Mouse (Mus musculus) B cell, adult 2 months (primary cell): ENCODE results near the gene Acap2.

Source experiments
- DNase-seq, 2 experiments: peaks; one replicate each; pipeline ENCODE4 v3.0.0; 2022

Acap2 gene

DNA sequence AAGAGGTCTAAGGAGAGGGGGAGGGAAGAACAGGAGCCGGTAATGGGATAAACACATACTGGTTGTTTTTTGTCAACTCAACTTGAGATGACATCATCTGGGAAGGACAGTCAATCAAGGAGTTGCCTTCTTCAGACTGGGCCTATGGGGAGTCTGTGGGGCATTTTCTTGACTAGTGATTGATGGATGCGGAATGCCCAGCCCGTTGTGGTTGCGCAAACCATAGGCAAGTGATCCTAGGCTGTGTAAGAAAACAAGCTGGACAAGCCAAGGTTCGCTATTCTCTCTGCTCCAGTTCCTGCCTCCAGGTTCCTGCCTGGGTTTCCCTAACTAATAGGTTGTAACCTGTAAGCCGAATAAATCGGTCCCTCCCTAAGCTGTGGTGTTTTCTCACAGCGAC, 4.1 kb upstream of the Acap2 start:
- no peak for DNase-seq

DNA sequence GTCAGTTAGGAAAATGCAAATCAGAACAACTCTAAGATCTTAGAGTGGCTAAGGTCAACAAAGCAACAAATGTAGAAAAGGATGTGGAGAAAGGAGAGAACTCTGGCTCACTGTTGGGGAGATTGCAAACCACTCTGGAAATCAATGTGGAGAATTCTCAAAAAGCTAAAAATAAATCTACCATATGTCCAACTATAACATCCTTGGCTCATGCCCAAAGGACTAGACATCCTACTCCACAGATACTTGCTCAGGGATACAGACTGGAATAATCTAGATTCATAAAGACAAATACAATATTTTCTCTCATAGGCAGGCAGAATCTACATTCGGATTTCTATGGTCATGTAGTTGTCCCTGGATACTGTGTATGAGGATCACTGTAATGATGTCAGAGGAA, 3.2 kb upstream of the Acap2 start:
- DNase-seq = no peak

GRCm38 (mm10) chr16:31201704-31202103, 659 bp upstream of the Acap2 start:
- DNase-seq = no peak

- DNase-seq = peak; percentile 56 to 57
Observed at GRCm38 (mm10) chr16:31199926-31200789, 887 bp downstream of the Acap2 start.

DNA sequence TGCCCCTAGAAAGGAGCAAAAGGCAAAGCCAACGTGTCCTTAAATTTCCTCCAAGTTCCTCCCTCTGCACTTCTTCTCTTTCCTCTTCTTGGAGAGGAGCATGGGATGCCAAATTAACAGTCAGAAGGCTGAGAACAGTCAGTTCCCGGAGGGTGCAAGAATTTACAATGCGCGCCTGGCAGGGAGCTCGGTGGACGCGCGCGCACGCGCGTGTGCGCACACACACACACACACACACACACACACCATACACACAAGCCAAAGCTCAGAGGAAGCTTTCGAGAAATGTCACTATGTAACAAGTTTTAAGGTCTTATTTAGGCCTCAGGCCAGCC, 1.5 kb downstream of the Acap2 start:
- DNase-seq = no peak

GRCm38 (mm10) chr16:31196971-31197370, 4.1 kb downstream of the Acap2 start:
- no peak for DNase-seq

DNA sequence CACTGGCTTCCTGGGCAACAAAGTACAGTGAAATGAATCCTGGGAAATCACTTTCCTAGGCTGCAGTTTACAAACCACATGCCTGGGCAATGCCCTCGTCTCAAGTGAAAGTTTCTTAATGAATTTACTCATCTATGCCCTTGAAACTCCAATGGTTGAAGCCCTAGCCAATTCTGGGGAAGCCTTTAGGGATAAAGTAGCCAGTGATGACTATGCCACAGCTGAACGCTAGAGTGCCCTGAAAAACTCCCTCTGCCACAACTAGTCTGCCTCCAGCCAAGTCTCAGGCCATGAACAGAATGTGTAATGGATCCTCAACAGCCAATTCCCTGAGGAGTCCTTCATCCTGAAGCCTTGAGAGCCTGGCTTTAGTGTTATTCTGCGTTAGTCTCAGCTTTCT, 8.5 kb downstream of the Acap2 start:
- DNase-seq = no peak

GRCm38 (mm10) chr16:31191818-31192217, 9.2 kb downstream of the Acap2 start:
- DNase-seq = peak; percentile 51 to 58

GRCm38 (mm10) chr16:31190426-31190825, 10.6 kb downstream of the Acap2 start:
- DNase-seq = no peak

- no peak for DNase-seq
Observed at GRCm38 (mm10) chr16:31189291-31189690, 11.8 kb downstream of the Acap2 start.

DNA sequence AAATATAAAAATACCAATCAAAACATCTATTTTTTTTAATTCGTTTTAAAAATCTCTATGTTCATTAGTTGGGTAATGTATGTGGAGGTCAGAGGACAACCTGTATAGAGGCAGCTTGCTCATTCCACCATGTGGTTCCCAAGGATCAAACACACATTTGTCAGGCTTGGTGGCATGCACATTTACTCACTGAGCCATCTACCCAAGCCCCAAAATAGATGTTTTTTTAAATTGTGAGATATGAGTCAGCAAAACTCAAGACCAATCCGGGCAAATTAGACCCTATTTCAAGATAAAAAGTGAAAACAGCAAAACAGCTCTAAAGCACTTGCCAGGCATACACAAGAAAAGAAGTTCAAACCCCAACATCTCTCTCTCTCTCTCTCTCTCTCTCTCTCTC, 12.2 kb downstream of the Acap2 start:
- no peak for DNase-seq

- no peak for DNase-seq
Observed at GRCm38 (mm10) chr16:31188270-31188669, 12.8 kb downstream of the Acap2 start.

- DNase-seq = no peak
Observed at GRCm38 (mm10) chr16:31187192-31187591, 13.9 kb downstream of the Acap2 start.

- DNase-seq = no peak
Observed at GRCm38 (mm10) chr16:31185757-31186156, 15.3 kb downstream of the Acap2 start.

GRCm38 (mm10) chr16:31184727-31185126, 16.3 kb downstream of the Acap2 start:
- DNase-seq = no peak

DNA sequence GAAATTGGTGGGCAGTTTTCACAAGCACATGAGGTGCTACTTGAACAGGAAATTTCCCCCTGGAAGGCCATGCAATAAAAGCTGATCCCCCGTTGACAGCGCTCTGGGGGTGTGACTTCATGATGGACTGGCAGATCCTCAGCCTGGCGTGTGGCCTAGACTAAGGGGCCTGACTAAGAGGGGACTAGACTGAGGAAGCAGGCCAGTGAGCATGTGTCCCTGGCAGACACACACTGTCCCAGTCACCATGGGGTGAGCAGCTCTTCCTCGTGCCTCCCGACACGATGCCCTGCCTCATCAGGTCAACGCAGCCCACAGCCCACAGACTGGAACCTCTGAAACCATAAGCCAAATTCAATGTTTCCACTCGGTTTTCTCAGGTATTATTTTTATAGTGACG, 18.5 kb downstream of the Acap2 start:
- DNase-seq = no peak

- DNase-seq = no peak
Observed at GRCm38 (mm10) chr16:31180843-31181242, 20.2 kb downstream of the Acap2 start.

- no peak for DNase-seq
Observed at GRCm38 (mm10) chr16:31179384-31179783, 21.7 kb downstream of the Acap2 start.

DNA sequence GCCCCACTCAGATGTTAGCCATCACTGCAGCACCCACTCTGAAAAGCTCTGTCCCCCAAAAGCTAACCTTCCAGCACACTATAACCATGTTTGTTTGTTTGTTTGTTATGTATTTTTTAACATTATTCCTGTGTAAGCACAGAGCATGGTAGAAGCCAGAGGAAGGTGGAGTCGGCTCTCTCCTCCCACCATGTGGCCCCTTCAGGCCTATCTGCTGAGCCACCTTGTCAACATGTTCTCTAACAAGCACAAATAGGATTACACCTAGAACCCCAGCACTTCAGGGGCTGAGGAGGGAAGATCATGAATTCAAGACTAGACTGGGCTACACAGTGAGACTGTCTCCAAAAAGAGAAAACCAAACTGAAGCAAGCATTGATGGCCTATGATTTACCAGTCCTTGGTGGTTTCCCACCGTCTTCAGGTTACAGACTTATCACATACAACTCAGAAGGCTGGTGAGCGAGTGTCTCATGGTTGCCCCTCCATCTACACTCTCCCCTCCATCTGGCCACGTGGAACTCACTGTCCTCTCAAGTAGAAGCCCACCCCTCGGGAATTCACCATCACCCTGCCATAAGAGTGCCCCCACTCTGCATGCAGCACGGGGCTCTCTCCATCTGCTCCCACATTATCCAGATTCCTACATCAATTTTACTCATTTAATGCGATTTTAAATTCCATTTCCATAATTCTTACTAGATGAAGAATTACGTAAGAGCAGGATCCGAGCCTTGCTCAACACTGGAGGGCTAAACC, 26.0 kb downstream of the Acap2 start:
- DNase-seq = no peak

DNA sequence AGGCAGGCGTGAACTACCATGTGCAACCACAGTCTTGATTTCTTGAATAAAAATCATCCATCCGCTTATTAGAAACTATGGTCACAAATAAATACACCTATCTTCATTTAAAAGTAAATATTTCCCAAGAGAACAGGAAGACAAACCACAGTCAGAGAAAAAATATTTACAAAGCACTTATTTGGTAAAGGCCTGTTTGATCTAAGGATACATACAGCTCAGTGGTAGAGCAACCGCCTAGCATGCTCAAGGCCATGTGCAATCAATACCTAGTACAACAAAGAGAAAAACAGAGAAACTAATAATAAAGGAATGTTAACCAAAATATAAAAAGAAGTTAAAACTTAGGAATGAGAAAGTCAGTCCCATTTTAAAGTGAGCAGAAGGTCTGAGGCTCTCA, 28.8 kb downstream of the Acap2 start:
- DNase-seq = no peak

DNA sequence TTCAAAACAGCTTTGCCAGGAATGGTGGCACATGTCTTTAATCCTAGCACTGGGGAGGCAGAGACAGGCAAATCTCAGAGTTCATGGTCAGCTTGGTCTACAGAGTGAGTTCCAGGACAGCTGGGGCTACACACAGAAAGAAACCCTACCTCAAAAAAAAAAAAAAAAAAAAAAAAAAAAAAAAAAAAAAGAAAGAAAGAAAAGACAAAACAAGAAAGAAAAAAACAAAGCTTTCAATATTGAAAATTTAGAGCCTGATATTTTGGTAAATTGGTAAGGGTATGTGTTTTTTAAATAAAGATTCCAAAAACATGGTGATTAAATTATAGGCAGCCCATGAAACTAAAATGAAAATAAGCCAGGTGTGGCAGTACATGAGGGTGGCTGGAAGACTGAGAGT, 29.6 kb downstream of the Acap2 start:
- DNase-seq = no peak

DNA sequence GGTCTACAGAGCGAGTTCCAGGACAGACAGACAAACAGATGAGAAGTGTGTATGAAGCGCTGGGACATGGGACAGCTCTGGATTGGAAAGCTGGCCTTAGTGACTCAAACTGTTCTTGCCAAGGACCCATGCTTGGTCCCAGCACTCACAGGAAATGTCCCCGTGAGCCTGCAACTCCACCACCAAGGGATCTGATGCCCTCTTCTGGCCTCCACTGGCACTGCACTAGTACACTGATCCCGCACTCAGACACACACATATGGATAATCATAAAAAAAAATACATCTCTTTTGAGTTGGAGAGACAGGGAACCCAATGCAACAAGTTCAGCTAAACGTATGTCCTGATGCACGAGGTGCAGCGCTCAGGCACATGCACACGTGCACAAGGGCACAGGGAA, 30.7 kb downstream of the Acap2 start:
- DNase-seq = peak; percentile 49 to 52

DNA sequence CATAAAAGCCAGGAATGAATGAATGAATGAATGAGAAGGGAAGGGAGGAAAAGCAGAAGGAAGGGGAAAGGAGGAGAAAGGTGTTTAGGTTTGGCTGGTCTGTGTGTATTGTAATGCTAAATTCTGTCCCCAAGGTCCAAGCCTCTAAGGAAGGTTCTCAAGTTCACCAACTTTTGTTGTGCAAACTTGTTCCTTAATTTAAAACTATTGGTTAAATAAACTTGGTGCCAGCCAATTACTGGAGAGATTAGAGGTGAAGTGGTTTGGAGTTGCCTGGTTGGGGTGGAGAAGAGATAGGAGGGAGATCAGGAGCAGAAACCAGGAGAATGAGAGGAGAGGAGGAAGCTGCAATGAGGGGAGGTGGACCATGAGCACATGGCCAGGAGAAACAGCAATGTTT, 31.4 kb downstream of the Acap2 start:
- DNase-seq = no peak

GRCm38 (mm10) chr16:31167934-31168333, 33.1 kb downstream of the Acap2 start:
- no peak for DNase-seq
